Mouse (Mus musculus) fibroblast of lung, adult 2 months (primary cell): ENCODE results near the gene Dqx1.

Experiments used
- DNase-seq: peaks from one replicate; pipeline ENCODE4 v3.0.0-alpha.2; 2011; ENCODE audit warnings: low read depth

Gene Dqx1

GRCm38 (mm10) chr6:83033249-83034185 lies 24.1 kb upstream of the Dqx1 start, which contains the start of the genes Dok1 and Loxl3:
TSS of gene Dok1 (minus strand) at chr6:83033471.
TSS of gene Loxl3 (plus strand) at chr6:83034173.
- no peak for DNase-seq

- no peak for DNase-seq
Measured at GRCm38 (mm10) chr6:83034463-83035055, 23.1 kb upstream of the Dqx1 start.

GRCm38 (mm10) chr6:83037188-83037587 lies 20.5 kb upstream of the Dqx1 start:
- DNase-seq: no peak

GRCm38 (mm10) chr6:83038496-83039012 lies 19.1 kb upstream of the Dqx1 start:
- DNase-seq: no peak

GRCm38 (mm10) chr6:83040601-83041000 lies 17.0 kb upstream of the Dqx1 start:
- no peak for DNase-seq

GRCm38 (mm10) chr6:83043561-83043960 lies 14.1 kb upstream of the Dqx1 start:
- no peak for DNase-seq

- no peak for DNase-seq
Measured at GRCm38 (mm10) chr6:83043993-83044392, 13.7 kb upstream of the Dqx1 start.

GRCm38 (mm10) chr6:83044742-83045141 lies 12.9 kb upstream of the Dqx1 start:
- no peak for DNase-seq

GRCm38 (mm10) chr6:83049367-83049766 lies 8.3 kb upstream of the Dqx1 start:
- DNase-seq: no peak

- no peak for DNase-seq
Measured at GRCm38 (mm10) chr6:83053136-83053960, 4.3 kb upstream of the Dqx1 start.

GRCm38 (mm10) chr6:83054074-83054851 lies 3.4 kb upstream of the Dqx1 start, which contains the start of gene Aup1:
TSS of gene Aup1 (plus strand) at chr6:83054521.
- peak; percentile 97 for DNase-seq

GRCm38 (mm10) chr6:83054871-83055431 lies 2.7 kb upstream of the Dqx1 start, which contains the start of gene Htra2:
TSS of gene Htra2 (minus strand) at chr6:83055273.
- DNase-seq: no peak

- no peak for DNase-seq
Measured at GRCm38 (mm10) chr6:83058725-83059124, 1.1 kb downstream of the Dqx1 start.

GRCm38 (mm10) chr6:83065995-83066394 lies 8.4 kb downstream of the Dqx1 start:
- no peak for DNase-seq

- DNase-seq: no peak
Measured at GRCm38 (mm10) chr6:83066441-83066840, 8.8 kb downstream of the Dqx1 start.

- DNase-seq: no peak
Measured at GRCm38 (mm10) chr6:83068221-83068620, 10.6 kb downstream of the Dqx1 start.

- no peak for DNase-seq
Measured at GRCm38 (mm10) chr6:83068706-83069487, 11.3 kb downstream of the Dqx1 start.

GRCm38 (mm10) chr6:83069488-83070246 lies 12.0 kb downstream of the Dqx1 start:
- DNase-seq: no peak

GRCm38 (mm10) chr6:83070247-83070310 lies 12.4 kb downstream of the Dqx1 start, which contains the start of gene Tlx2:
TSS of gene Tlx2 (minus strand) at chr6:83070293.
- DNase-seq: no peak
